Mouse (Mus musculus) stomach, embryonic 15.5 days (tissue): ENCODE data around the gene Cel. TPM values are rescaled to one million over a fixed set of nuclear protein-coding genes. Genes with fewer than 3 reads are reported as not detected.

ENCODE experiments used
- ATAC-seq: fragments of 200-750 bp; cut with Nextera tagmentation; 2 replicates; pipeline ENCODE4 v1.8.0; 2017; ENCODE audit warnings: low read depth, moderate number of reproducible peaks, moderate TSS enrichment; ENCODE audit not compliant: insufficient read depth, low FRiP score
- H3K27ac ChIP-seq: fragments of 300-500 bp; sonication (generic); 2 replicates; pipeline ENCODE4 v1.5.1; 2015; ENCODE audit warnings: mild to moderate bottlenecking, inconsistent platforms
- H3K27me3 ChIP-seq: fragments of 300-500 bp; sonication (generic); replicated peaks from 2 replicates; pipeline ENCODE4 v1.6.1; 2015; ENCODE audit warnings: inconsistent platforms
- H3K36me3 ChIP-seq: fragments of 300-500 bp; sonication (generic); 2 replicates; pipeline ENCODE4 v1.6.1; 2015; ENCODE audit warnings: inconsistent platforms
- H3K4me1 ChIP-seq: fragments of 300-500 bp; sonication (generic); 2 replicates; pipeline ENCODE4 v1.6.1; 2015; ENCODE audit warnings: inconsistent platforms
- H3K4me2 ChIP-seq: fragments of 300-500 bp; sonication (generic); 2 replicates; pipeline ENCODE4 v1.6.1; 2015; ENCODE audit warnings: mild to moderate bottlenecking, inconsistent platforms
- H3K4me3 ChIP-seq: fragments of 300-500 bp; sonication (generic); replicated peaks from 2 replicates; pipeline ENCODE4 v1.5.1; 2015; ENCODE audit warnings: inconsistent platforms
- H3K9ac ChIP-seq: fragments of 300-500 bp; sonication (generic); 2 replicates; pipeline ENCODE4 v1.6.1; 2015; ENCODE audit warnings: inconsistent platforms
- H3K9me3 ChIP-seq: fragments of 300-500 bp; sonication (generic); 2 replicates; pipeline ENCODE4 v1.6.1; 2016; ENCODE audit warnings: inconsistent platforms
- WGBS: fragments of 180-500 bp; shearing (Covaris S2); methylation state at CpG from one replicate; pipeline ENCODE4 v1.1.7; 2015; 5-methylcytosine and 5-hydroxymethylcytosine counted together
- polyA plus RNA-seq: library from polyadenylated mRNA; unstranded; fragments of >200 nt; fragmentation: Nextera tagmentation; extraction: Ambion mirVana; gene quantifications from 2 replicates; pipeline ENCODE4 v1.2.1, GENCODE M21; 2015

Gene Cel
- polyA plus RNA-seq, 1 experiment from 2014 or later, result 412 TPM

DNA sequence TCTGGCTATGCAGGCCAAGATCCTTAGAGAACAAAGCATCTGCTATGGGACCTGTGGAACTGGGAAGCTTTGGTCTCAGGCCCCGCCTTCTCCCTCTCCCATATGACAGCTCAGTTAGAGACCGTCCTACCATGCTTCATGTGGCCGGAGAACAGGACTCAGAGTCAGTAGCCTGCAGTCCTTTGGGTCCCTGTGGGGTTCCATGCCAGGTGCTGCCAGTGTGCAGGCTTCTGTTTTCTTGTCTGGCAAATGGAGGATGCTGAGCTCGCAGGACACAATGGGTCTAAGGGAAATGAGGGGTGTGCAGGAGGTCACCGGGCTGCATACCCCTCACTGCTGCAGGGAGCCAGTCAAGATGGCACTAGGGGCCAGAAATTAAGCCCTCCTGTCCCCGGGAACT is 16.6 kb downstream of the Cel start:
- H3K9me3 ChIP-seq, result no peaks in the 10 kb centered on the region
- no peak for ATAC-seq
- WGBS, result 79% methylated on average over 6 of the region's 6 CpGs

GRCm38 (mm10) chr2:28545976-28546375 is 17.2 kb downstream of the Cel start:
- Histone ChIP-seq H3K4me2 (no peak overlapping the region), H3K27me3 (no peaks in the 10 kb centered on the region), H3K36me3 (peaks cover 52% of the 10 kb centered on the region), H3K27ac (no peak overlapping the region), H3K4me1 (peaks cover 8% of the 10 kb centered on the region; the same call in 1 of the 2 replicates), H3K9me3 (no peaks in the 10 kb centered on the region), H3K4me3 (no peak overlapping the region), H3K9ac (no peak overlapping the region)
- no peak for ATAC-seq

More for the DNA sequence above, 16.6 kb downstream of the Cel start:
- Histone ChIP-seq H3K27ac (no peak overlapping the region), H3K4me3 (no peak overlapping the region), H3K4me1 (peaks cover 5% of the 10 kb centered on the region; the same call in 1 of the 2 replicates), H3K36me3 (peaks cover 54% of the 10 kb centered on the region), H3K4me2 (no peak overlapping the region), H3K9ac (no peak overlapping the region), H3K27me3 (no peaks in the 10 kb centered on the region)

- Histone ChIP-seq H3K27me3 (no peaks in the 10 kb centered on the region), H3K9ac (no peak overlapping the region), H3K9me3 (no peaks in the 10 kb centered on the region), H3K4me2 (no peak overlapping the region), H3K36me3 (peaks cover 33% of the 10 kb centered on the region), H3K27ac (no peak overlapping the region), H3K4me3 (no peak overlapping the region), H3K4me1 (peaks cover 21% of the 10 kb centered on the region)
- no peak for ATAC-seq
- WGBS, result 93% methylated on average over 8 of the region's 8 CpGs
These were observed 19.3 kb downstream of the Cel start for GRCm38 (mm10) chr2:28543894-28544293.

DNA sequence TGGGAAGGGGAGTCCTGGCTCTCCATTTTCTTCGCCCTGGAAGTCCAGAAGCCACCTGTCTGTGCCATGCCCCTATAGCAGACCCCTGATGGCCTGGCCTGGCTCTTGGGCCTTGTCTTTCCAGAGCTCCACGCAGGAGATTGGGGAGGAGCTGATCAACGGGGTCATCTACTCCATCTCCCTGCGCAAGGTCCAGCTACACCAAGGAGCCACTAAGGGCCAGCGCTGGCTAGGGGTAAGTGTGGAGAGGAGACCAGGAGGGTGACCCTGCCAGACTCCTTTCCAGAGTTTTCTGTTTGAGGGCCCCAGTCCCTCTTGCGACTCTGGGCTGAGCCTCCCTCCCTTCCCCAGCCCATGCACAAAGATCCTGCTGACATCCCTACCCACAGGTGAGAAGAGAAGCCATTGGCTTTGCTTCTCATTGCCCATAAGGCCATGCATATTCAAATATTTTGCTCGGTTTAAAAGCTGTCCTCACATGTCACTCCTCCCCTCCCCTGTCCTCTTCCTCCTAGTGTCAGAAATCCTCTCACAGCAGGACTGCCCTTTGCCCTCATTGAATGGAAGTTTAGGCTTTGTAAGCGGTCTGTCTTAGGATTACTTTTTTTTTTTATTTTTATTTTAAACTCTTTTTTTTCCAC is 22.5 kb downstream of the Cel start:
- no peak overlapping the region for H3K27ac ChIP-seq
- 75% methylated on average over 8 of the region's 8 CpGs for WGBS
- H3K27me3 ChIP-seq, result no peaks in the 10 kb centered on the region

GRCm38 (mm10) chr2:28539949-28540348 is 23.3 kb downstream of the Cel start:
- H3K4me1 ChIP-seq, result peaks cover 55% of the 10 kb centered on the region
- H3K9me3 ChIP-seq, result no peaks in the 10 kb centered on the region
- no peak for ATAC-seq
- H3K27ac ChIP-seq, result peak overlapping the region; percentile 67
- WGBS, result 73% methylated on average over 2 of the region's 2 CpGs
- H3K27me3 ChIP-seq, result no peaks in the 10 kb centered on the region
- peaks cover 18% of the 10 kb centered on the region for H3K36me3 ChIP-seq
- no peak overlapping the region for H3K4me3 ChIP-seq
- no peak overlapping the region for H3K9ac ChIP-seq
- no peak overlapping the region for H3K4me2 ChIP-seq

More for the DNA sequence above, 22.5 kb downstream of the Cel start:
- Histone ChIP-seq H3K4me3 (no peak overlapping the region), H3K36me3 (peaks cover 25% of the 10 kb centered on the region), H3K9me3 (no peaks in the 10 kb centered on the region), H3K4me1 (peaks cover 48% of the 10 kb centered on the region), H3K4me2 (no peak overlapping the region), H3K9ac (no peak overlapping the region)
- ATAC-seq, result no peak

- ATAC-seq, result 0 out of 2 replicates have a peak, but pooled peaks have one; percentile 23
- Histone ChIP-seq H3K27ac (peak overlapping the region; percentile 67), H3K9ac (no peak overlapping the region), H3K4me1 (peaks cover 63% of the 10 kb centered on the region), H3K27me3 (no peaks in the 10 kb centered on the region), H3K9me3 (no peaks in the 10 kb centered on the region), H3K4me2 (peak overlapping the region; percentile 17), H3K36me3 (peaks cover 13% of the 10 kb centered on the region), H3K4me3 (no peak overlapping the region)
- WGBS, result 42% methylated on average over 7 of the region's 7 CpGs
These were observed 24.0 kb downstream of the Cel start for GRCm38 (mm10) chr2:28539206-28539605.

- peaks cover 9% of the 10 kb centered on the region for H3K36me3 ChIP-seq
- no peak overlapping the region for H3K4me3 ChIP-seq
- H3K9ac ChIP-seq, result no peak overlapping the region
- WGBS, result 50% methylated on average over 1 of the region's 1 CpGs
- H3K4me1 ChIP-seq, result peaks cover 67% of the 10 kb centered on the region
- no peaks in the 10 kb centered on the region for H3K27me3 ChIP-seq
- no peaks in the 10 kb centered on the region for H3K9me3 ChIP-seq
- H3K4me2 ChIP-seq, result no peak overlapping the region
- H3K27ac ChIP-seq, result peak overlapping the region; percentile 67
- ATAC-seq, result no peak
These were observed 24.4 kb downstream of the Cel start for GRCm38 (mm10) chr2:28538817-28539128.

- peak overlapping the region; percentile 67; the same call in 1 of the 2 replicates for H3K27ac ChIP-seq
- WGBS, result 74% methylated on average over 8 of the region's 8 CpGs
- ATAC-seq, result no peak
- peaks cover 70% of the 10 kb centered on the region for H3K4me1 ChIP-seq
- no peak overlapping the region for H3K4me3 ChIP-seq
- no peaks in the 10 kb centered on the region for H3K9me3 ChIP-seq
- no peak overlapping the region for H3K4me2 ChIP-seq
- H3K9ac ChIP-seq, result no peak overlapping the region
- H3K27me3 ChIP-seq, result no peaks in the 10 kb centered on the region
- H3K36me3 ChIP-seq, result peaks cover 7% of the 10 kb centered on the region
These were observed 25.0 kb downstream of the Cel start for GRCm38 (mm10) chr2:28537995-28538816.

- Histone ChIP-seq H3K36me3 (peaks cover 4% of the 10 kb centered on the region), H3K9me3 (no peaks in the 10 kb centered on the region), H3K4me2 (no peak overlapping the region), H3K4me3 (no peak overlapping the region), H3K4me1 (peaks cover 76% of the 10 kb centered on the region), H3K27me3 (no peaks in the 10 kb centered on the region), H3K27ac (peak overlapping the region; percentile 35), H3K9ac (no peak overlapping the region)
- no peak for ATAC-seq
- WGBS, result 42% methylated on average over 4 of the region's 4 CpGs
These were observed 25.6 kb downstream of the Cel start for GRCm38 (mm10) chr2:28537634-28537920.

- Histone ChIP-seq H3K27me3 (no peaks in the 10 kb centered on the region), H3K27ac (peak overlapping the region; percentile 63), H3K9ac (no peak overlapping the region; the same call in 1 of the 2 replicates), H3K4me2 (no peak overlapping the region), H3K36me3 (no peaks in the 10 kb centered on the region; the same call in 1 of the 2 replicates), H3K4me1 (peaks cover 76% of the 10 kb centered on the region), H3K4me3 (no peak overlapping the region), H3K9me3 (no peaks in the 10 kb centered on the region)
- WGBS, result 72% methylated on average over 11 of the region's 11 CpGs
- no peak for ATAC-seq
These were observed 26.2 kb downstream of the Cel start for GRCm38 (mm10) chr2:28536766-28537633.

DNA sequence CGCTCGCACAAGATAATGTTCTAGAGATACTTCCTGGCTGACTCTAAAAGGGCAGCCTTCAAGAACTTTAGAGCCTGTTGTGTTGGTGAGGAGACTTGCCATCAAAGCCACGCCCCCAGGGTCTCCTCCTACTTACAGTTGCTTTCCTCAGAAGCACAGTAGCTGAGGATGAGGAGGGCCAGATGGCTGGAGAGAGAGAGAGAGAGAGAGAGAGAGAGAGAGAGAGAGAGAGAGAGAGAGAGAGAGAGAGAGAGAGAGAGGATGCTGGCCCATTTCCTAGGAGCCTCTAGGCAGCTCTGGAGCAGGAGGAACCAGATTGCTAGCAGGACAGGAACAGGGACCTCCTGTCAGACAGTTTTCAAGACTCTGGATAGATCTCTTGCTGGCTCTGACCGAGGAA is 27.0 kb downstream of the Cel start:
- peak overlapping the region; percentile 82 for H3K27ac ChIP-seq
- H3K36me3 ChIP-seq, result no peaks in the 10 kb centered on the region
- H3K4me2 ChIP-seq, result peak overlapping the region; percentile 87; the same call in 1 of the 2 replicates
- no peak for ATAC-seq
- WGBS, result 42% methylated on average over 4 of the region's 4 CpGs
- H3K4me3 ChIP-seq, result no peak overlapping the region
- H3K4me1 ChIP-seq, result peaks cover 75% of the 10 kb centered on the region
- no peak overlapping the region for H3K9ac ChIP-seq
- no peaks in the 10 kb centered on the region for H3K9me3 ChIP-seq
- H3K27me3 ChIP-seq, result no peaks in the 10 kb centered on the region

- H3K9me3 ChIP-seq, result no peaks in the 10 kb centered on the region
- H3K4me1 ChIP-seq, result peaks cover 75% of the 10 kb centered on the region
- 51% methylated on average over 7 of the region's 7 CpGs for WGBS
These were observed 27.6 kb downstream of the Cel start for GRCm38 (mm10) chr2:28535650-28536049.

More at GRCm38 (mm10) chr2:28535650-28536049, 27.6 kb downstream of the Cel start:
- Histone ChIP-seq H3K4me3 (no peak overlapping the region), H3K27ac (peak overlapping the region; percentile 82), H3K36me3 (no peaks in the 10 kb centered on the region), H3K27me3 (no peaks in the 10 kb centered on the region), H3K4me2 (peak overlapping the region; percentile 87; the same call in 1 of the 2 replicates), H3K9ac (no peak overlapping the region)
- no peak for ATAC-seq
